Mouse (Mus musculus) cerebellum, adult 11 months (tissue): ENCODE data around the gene Mblac2.
"Not testable (repeated sequence)": the region's sequence is repeated elsewhere in the genome, so short reads cannot be mapped to it uniquely, and the experiment has no call there.

Experiments
- DNase-seq: peaks from one replicate; pipeline ENCODE4 v3.0.0; 2022

Mblac2 gene

GRCm38 (mm10) chr13:81710775-81711545, at the start of gene Mblac2, which contains the start of gene Polr3g:
Mblac2 (plus strand) TSS chr13:81711341.
Polr3g (minus strand) TSS chr13:81711013.
- peak; percentile 95 for DNase-seq

GRCm38 (mm10) chr13:81663566-81664330, 47.4 kb upstream of the Mblac2 start:
- DNase-seq: peak; percentile 23

GRCm38 (mm10) chr13:81664331-81664698, 46.8 kb upstream of the Mblac2 start:
- peak; percentile 33 for DNase-seq

GRCm38 (mm10) chr13:81667713-81668112, 43.4 kb upstream of the Mblac2 start:
- DNase-seq: no peak

GRCm38 (mm10) chr13:81675333-81675732, 35.8 kb upstream of the Mblac2 start:
- no peak for DNase-seq

- DNase-seq: no peak
Observed at GRCm38 (mm10) chr13:81683107-81683506, 28.0 kb upstream of the Mblac2 start.

- DNase-seq: no peak
Observed at GRCm38 (mm10) chr13:81684258-81684657, 26.9 kb upstream of the Mblac2 start.

- no peak for DNase-seq
Observed at GRCm38 (mm10) chr13:81684884-81685283, 26.3 kb upstream of the Mblac2 start.

GRCm38 (mm10) chr13:81689587-81689986, 21.6 kb upstream of the Mblac2 start:
- no peak for DNase-seq

- DNase-seq: no peak
Observed at GRCm38 (mm10) chr13:81690477-81690876, 20.7 kb upstream of the Mblac2 start.

- no peak for DNase-seq
Observed at GRCm38 (mm10) chr13:81691606-81692005, 19.5 kb upstream of the Mblac2 start.

GRCm38 (mm10) chr13:81694446-81694845, 16.7 kb upstream of the Mblac2 start:
- DNase-seq: no peak

GRCm38 (mm10) chr13:81703148-81703547, 8.0 kb upstream of the Mblac2 start:
- no peak for DNase-seq

- no peak for DNase-seq
Observed at GRCm38 (mm10) chr13:81703621-81704020, 7.5 kb upstream of the Mblac2 start.

- DNase-seq: no peak
Observed at GRCm38 (mm10) chr13:81706311-81706710, 4.8 kb upstream of the Mblac2 start.

- DNase-seq: no peak
Observed at GRCm38 (mm10) chr13:81709805-81710204, 1.3 kb upstream of the Mblac2 start.

GRCm38 (mm10) chr13:81710266-81710665, 875 bp upstream of the Mblac2 start:
- DNase-seq: no peak

GRCm38 (mm10) chr13:81711546-81712371, 618 bp downstream of the Mblac2 start:
- peak; percentile 54 for DNase-seq

- DNase-seq: no peak
Observed at GRCm38 (mm10) chr13:81713896-81714295, 2.8 kb downstream of the Mblac2 start.

GRCm38 (mm10) chr13:81728141-81728540, 17.0 kb downstream of the Mblac2 start:
- DNase-seq: not testable (repeated sequence)

- DNase-seq: no peak
Observed at GRCm38 (mm10) chr13:81729102-81729501, 18.0 kb downstream of the Mblac2 start.

- DNase-seq: no peak
Observed at GRCm38 (mm10) chr13:81730362-81730761, 19.2 kb downstream of the Mblac2 start.

GRCm38 (mm10) chr13:81736606-81737005, 25.5 kb downstream of the Mblac2 start:
- no peak for DNase-seq
